Comparison of ENCODE assay signal across 8 mouse cellular contexts in genomic region chr7:82715210-82715911, GRCm38 (mm10).
DNase-seq lines count a peak whose midpoint lies in the region; ATAC-seq and TF ChIP-seq lines count a peak whose summit lies in the region.

No protein-coding gene starts in this region.

- H3K4me3 ChIP-seq in cerebellum, adult 2 months (replicated peaks; ENCODE audit: insufficient read depth, low read depth, low read length) = no peak overlapping the region
- H3K4me3 ChIP-seq in intestine, embryonic 14.5 days (ENCODE audit: low read depth, low read length) = no peak overlapping the region
- H3K4me3 ChIP-seq in left cerebral cortex, adult 2 months = no peak overlapping the region
- no peak overlapping the region for H3K4me3 ChIP-seq in midbrain, embryonic 12.5 days
- no peak overlapping the region for H3K4me3 ChIP-seq in stomach, embryonic 15.5 days (replicated peaks)

- peak; percentile 75 for DNase-seq in heart, adult 11 months
- no peak for DNase-seq in heart, postnatal 25 days (ENCODE audit: low spot score)
- peak; percentile 37 to 50 for DNase-seq in cerebellum, adult 2 months
- DNase-seq in forelimb bud, embryonic 11.5 days (ENCODE audit: low read depth, low spot score) = peak; percentile 92
- DNase-seq in intestine, embryonic 14.5 days (ENCODE audit: low spot score) = peak; percentile 67
- peak; percentile 37 to 49 for DNase-seq in left cerebral cortex, adult 2 months (ENCODE audit: extremely low spot score in 1 of 2, low spot score in 2 of 2)

- H3K9ac ChIP-seq in intestine, embryonic 14.5 days (ENCODE audit: low read length) = no peak overlapping the region
- H3K9ac ChIP-seq in midbrain, embryonic 12.5 days (replicated peaks) = no peak overlapping the region
- no peak overlapping the region for H3K9ac ChIP-seq in stomach, embryonic 15.5 days

- WGBS in cerebellum, adult 2 months = 56% methylated on average over 7 of the region's 7 CpGs
- 33% methylated on average over 7 of the region's 7 CpGs for WGBS in intestine, embryonic 14.5 days
- WGBS in midbrain, embryonic 12.5 days = 29% methylated on average over 7 of the region's 7 CpGs
- WGBS in stomach, embryonic 15.5 days = 26% methylated on average over 7 of the region's 7 CpGs

- no peaks in the 10 kb centered on the region for H3K36me3 ChIP-seq in intestine, embryonic 14.5 days (ENCODE audit: control insufficient read depth, insufficient read depth, low read length)
- H3K36me3 ChIP-seq in midbrain, embryonic 12.5 days = peaks cover 3% of the 10 kb centered on the region; the same call in 1 of the 2 replicates
- no peaks in the 10 kb centered on the region; the same call in 1 of the 2 replicates for H3K36me3 ChIP-seq in stomach, embryonic 15.5 days

- no peaks in the 10 kb centered on the region for H3K27me3 ChIP-seq in cerebellum, adult 2 months (ENCODE audit: control insufficient read depth, insufficient read depth, low read length)
- no peaks in the 10 kb centered on the region for H3K27me3 ChIP-seq in intestine, embryonic 14.5 days (replicated peaks; ENCODE audit: control insufficient read depth, insufficient read depth, low read length)
- H3K27me3 ChIP-seq in midbrain, embryonic 12.5 days = no peaks in the 10 kb centered on the region
- no peaks in the 10 kb centered on the region for H3K27me3 ChIP-seq in stomach, embryonic 15.5 days (replicated peaks)

- ATAC-seq in intestine, embryonic 14.5 days (replicated peaks; ENCODE audit: low FRiP score, low TSS enrichment, low read depth) = peak; percentile 79
- peak; percentile 87 for ATAC-seq in midbrain, embryonic 12.5 days (ENCODE audit: low FRiP score, low read depth)
- ATAC-seq in stomach, embryonic 15.5 days (ENCODE audit: insufficient read depth, low FRiP score, low read depth) = 0 out of 2 replicates have a peak, but pooled peaks have one; percentile 40

- TF ChIP-seq CTCF in cerebellum, adult 2 months (IDR thresholded peaks at IDR 0.05; ENCODE audit: borderline replicate concordance, insufficient read depth, low read depth, low read length) = peak; percentile 59
- peak; percentile 79 for TF ChIP-seq CTCF in left cerebral cortex, adult 2 months (IDR thresholded peaks at IDR 0.05)

- H3K9me3 ChIP-seq in intestine, embryonic 14.5 days (ENCODE audit: control insufficient read depth, low read length) = no peaks in the 10 kb centered on the region
- no peaks in the 10 kb centered on the region for H3K9me3 ChIP-seq in midbrain, embryonic 12.5 days
- H3K9me3 ChIP-seq in stomach, embryonic 15.5 days = no peaks in the 10 kb centered on the region

- TF ChIP-seq POLR2A in cerebellum, adult 2 months (IDR thresholded peaks at IDR 0.05; ENCODE audit: borderline replicate concordance, insufficient read depth, low read length) = no peak

- intact Hi-C loops in heart, postnatal 25 days (cut with DNase I) = loop anchor here (1.0 to 10.0 kb wide), 4 partner anchors 149 to 959 kb away; no protein-coding TSS in a partner anchor
- intact Hi-C loops in left cerebral cortex, adult 2 months (cut with DNase I) = loop anchor here (1.0 to 10.0 kb wide), 4 partner anchors 489 to 959 kb away; no protein-coding TSS in a partner anchor

- no peak overlapping the region for H3K27ac ChIP-seq in cerebellum, adult 2 months (ENCODE audit: insufficient read depth, low read length)
- H3K27ac ChIP-seq in intestine, embryonic 14.5 days (ENCODE audit: low read depth) = peak overlapping the region; percentile 40; the same call in 1 of the 2 replicates
- no peak overlapping the region for H3K27ac ChIP-seq in left cerebral cortex, adult 2 months
- 0 out of 2 replicates have a peak overlapping the region, but pooled peaks have one; percentile 63 for H3K27ac ChIP-seq in midbrain, embryonic 12.5 days (replicated peaks)
- H3K27ac ChIP-seq in stomach, embryonic 15.5 days = peak overlapping the region; percentile 31; the same call in 1 of the 2 replicates

- H3K4me2 ChIP-seq in intestine, embryonic 14.5 days (ENCODE audit: low read length) = no peak overlapping the region
- no peak overlapping the region for H3K4me2 ChIP-seq in midbrain, embryonic 12.5 days (replicated peaks)
- no peak overlapping the region for H3K4me2 ChIP-seq in stomach, embryonic 15.5 days

- H3K4me1 ChIP-seq in cerebellum, adult 2 months (ENCODE audit: control insufficient read depth, insufficient read depth, low read length) = 0 out of 2 replicates have a peak, but pooled peaks cover 3% of the 10 kb centered on the region
- H3K4me1 ChIP-seq in intestine, embryonic 14.5 days (replicated peaks; ENCODE audit: control insufficient read depth, insufficient read depth, low read length) = peaks cover 14% of the 10 kb centered on the region
- H3K4me1 ChIP-seq in midbrain, embryonic 12.5 days = peaks cover 9% of the 10 kb centered on the region
- H3K4me1 ChIP-seq in stomach, embryonic 15.5 days = 0 out of 2 replicates have a peak, but pooled peaks cover 10% of the 10 kb centered on the region

Comparison
In these comparisons a context has a peak if more than half of its experiments do, and no peak if none do; other contexts are left out.
1. H3K27ac ChIP-seq: peak in intestine, embryonic 14.5 days (single experiment), midbrain, embryonic 12.5 days (single experiment) and stomach, embryonic 15.5 days (single experiment); none in cerebellum, adult 2 months (single experiment) and left cerebral cortex, adult 2 months (single experiment).
2. Peak in every context shown above with its lines, with median percentiles within 50 percentile points of each other: ATAC-seq.